Mouse (Mus musculus) brain, embryonic 14.5 days (tissue): ENCODE results near the gene Lrp2.

Experiments
- CTCF ChIP-seq: fragments of 200-500 bp; IDR thresholded peaks from 2 replicates; pipeline ENCODE4 v1.5.1; 2012; ENCODE audit warnings: inconsistent platforms, mild to moderate bottlenecking, moderate library complexity, borderline replicate concordance; ENCODE audit not compliant: insufficient read depth, insufficient read length; ENCODE audit errors: extremely low read depth
- POLR2A ChIP-seq: fragments of 200-500 bp; IDR thresholded peaks from 2 replicates; pipeline ENCODE4 v1.6.1; 2012; ENCODE audit warnings: mild to moderate bottlenecking, inconsistent platforms, borderline replicate concordance; ENCODE audit not compliant: poor library complexity, insufficient read depth, insufficient read length, severe bottlenecking; ENCODE audit errors: extremely low read depth

DNA sequence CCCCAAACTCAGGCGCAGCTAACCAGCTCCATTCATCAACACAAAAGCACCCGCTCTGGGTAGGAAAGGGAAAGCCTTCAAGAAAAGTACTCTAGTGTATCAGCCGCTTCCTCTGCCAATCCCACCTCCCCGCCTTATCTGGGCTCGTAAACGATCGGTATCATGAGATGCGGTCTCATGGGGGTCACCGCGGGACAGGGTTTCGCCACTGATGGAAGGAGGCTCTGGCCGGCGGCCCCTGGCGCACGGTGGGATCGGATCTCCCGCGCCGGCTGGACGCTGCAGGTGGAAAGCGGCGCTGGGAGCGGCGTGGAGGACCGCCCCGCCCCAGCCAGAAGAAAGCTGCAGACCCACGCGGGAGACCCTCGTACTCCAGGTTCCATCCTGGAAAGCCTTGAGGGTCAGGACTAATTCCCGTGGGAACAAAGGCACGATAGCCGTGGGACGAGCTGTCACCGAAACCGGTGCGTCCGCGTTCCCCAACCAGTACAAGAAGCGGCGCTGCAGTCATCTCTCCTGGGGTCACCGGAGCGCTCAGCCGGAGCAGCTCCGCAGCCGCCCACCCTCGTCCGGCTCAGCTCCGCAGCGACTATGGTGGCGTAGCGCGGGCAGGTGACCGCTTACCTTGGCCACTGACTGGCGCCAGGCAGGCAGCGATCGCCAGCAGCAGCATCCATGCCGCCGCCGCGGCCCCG, 527 bp downstream of the Lrp2 start:
- no peak for TF ChIP-seq CTCF
- TF ChIP-seq POLR2A = no peak
